Mouse (Mus musculus): ENCODE results near the gene Ap3d1. TPM values are rescaled to one million over a fixed set of nuclear protein-coding genes. Genes with fewer than 3 reads are reported as not detected.
A peak's percentile ranks its signal among the peaks of the same experiment; 100 is the strongest.

Ap3d1 gene
- polyA plus RNA-seq (2012; rRNA removed): 155 and 176 TPM in 2 replicates

GRCm38 (mm10) chr10:80742180-80742978 is at the start of gene Ap3d1:
TSS of gene Ap3d1 (minus strand) at chr10:80742264.
- TF ChIP-seq CTCF (IDR thresholded peaks at IDR 0.05; ENCODE audit: borderline replicate concordance, extremely low read depth, insufficient read depth, insufficient read length) (no peak), POLR2A (IDR thresholded peaks at IDR 0.05; ENCODE audit: borderline replicate concordance, extremely low read depth, insufficient read depth, insufficient read length, poor library complexity, severe bottlenecking) (peak; percentile 74; the same call in 1 of the 2 replicates)
- DNase-seq (ENCODE audit: low read depth): peak; percentile 100

GRCm38 (mm10) chr10:80791476-80792174 is 49.6 kb upstream of the Ap3d1 start:
- TF ChIP-seq POLR2A (IDR thresholded peaks at IDR 0.05; ENCODE audit: borderline replicate concordance, extremely low read depth, insufficient read depth, insufficient read length, poor library complexity, severe bottlenecking): no peak
- TF ChIP-seq CTCF (IDR thresholded peaks at IDR 0.05; ENCODE audit: borderline replicate concordance, extremely low read depth, insufficient read depth, insufficient read length): no peak
- DNase-seq (ENCODE audit: low read depth): no peak

DNA sequence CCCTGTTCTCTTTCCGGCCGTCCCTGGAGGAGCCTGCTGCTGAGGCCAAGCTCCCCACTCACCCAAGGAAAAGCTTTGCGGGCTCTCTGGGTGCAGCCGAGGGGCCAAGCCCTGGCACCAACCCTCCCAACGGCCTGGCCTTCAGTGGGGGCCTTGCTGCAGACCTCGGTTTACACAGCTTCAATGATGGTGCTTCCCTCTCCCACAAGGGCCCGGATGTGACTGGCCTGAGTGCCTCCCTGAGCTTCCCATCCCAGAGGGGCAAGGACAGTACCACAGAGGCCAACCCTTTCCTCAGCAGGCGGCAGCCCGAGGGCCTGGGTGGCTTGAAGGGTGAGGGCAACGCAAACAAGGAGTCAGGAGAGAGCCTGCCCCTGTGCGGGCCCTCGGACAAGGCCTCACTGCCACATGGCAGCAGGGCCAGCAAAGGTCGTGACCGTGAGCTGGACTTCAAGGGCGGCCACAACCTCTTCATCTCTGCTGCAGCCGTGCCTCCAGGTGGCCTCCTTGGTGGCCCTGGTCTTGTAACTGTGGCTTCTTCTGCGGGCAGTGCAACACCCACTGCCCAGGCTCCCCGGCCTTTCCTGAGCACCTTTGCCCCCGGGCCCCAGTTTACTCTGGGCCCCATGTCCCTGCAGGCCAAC is 48.8 kb upstream of the Ap3d1 start:
- TF ChIP-seq POLR2A (IDR thresholded peaks at IDR 0.05; ENCODE audit: borderline replicate concordance, extremely low read depth, insufficient read depth, insufficient read length, poor library complexity, severe bottlenecking): no peak
- no peak for TF ChIP-seq CTCF (IDR thresholded peaks at IDR 0.05; ENCODE audit: borderline replicate concordance, extremely low read depth, insufficient read depth, insufficient read length)
- DNase-seq (ENCODE audit: low read depth): no peak

DNA sequence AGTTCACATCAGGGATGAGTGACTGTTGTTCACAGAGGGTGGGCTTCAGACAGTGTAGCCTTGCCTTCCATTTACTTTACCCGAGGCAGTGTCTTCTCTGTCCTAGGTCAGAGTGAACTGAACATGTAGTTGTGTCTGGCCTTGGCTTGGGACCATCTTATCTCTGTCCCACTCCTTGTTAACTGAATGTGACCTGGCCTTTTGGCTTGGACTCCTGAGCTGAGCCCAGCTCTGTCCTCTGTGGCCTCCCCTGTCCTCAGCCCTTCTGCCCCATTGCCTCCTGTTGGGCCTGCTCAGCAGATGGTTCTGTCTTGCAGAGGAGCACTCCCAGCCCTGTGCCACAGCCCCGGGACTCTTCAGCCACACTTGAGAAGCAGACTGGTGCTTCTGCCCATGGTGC is 45.5 kb upstream of the Ap3d1 start:
- DNase-seq (ENCODE audit: low read depth): no peak
- TF ChIP-seq CTCF (IDR thresholded peaks at IDR 0.05; ENCODE audit: borderline replicate concordance, extremely low read depth, insufficient read depth, insufficient read length): no peak
- no peak for TF ChIP-seq POLR2A (IDR thresholded peaks at IDR 0.05; ENCODE audit: borderline replicate concordance, extremely low read depth, insufficient read depth, insufficient read length, poor library complexity, severe bottlenecking)

- TF ChIP-seq CTCF (IDR thresholded peaks at IDR 0.05; ENCODE audit: borderline replicate concordance, extremely low read depth, insufficient read depth, insufficient read length): no peak
- TF ChIP-seq POLR2A (IDR thresholded peaks at IDR 0.05; ENCODE audit: borderline replicate concordance, extremely low read depth, insufficient read depth, insufficient read length, poor library complexity, severe bottlenecking): no peak
- DNase-seq (ENCODE audit: low read depth): no peak
Observed at GRCm38 (mm10) chr10:80785963-80786362, 43.9 kb upstream of the Ap3d1 start.

DNA sequence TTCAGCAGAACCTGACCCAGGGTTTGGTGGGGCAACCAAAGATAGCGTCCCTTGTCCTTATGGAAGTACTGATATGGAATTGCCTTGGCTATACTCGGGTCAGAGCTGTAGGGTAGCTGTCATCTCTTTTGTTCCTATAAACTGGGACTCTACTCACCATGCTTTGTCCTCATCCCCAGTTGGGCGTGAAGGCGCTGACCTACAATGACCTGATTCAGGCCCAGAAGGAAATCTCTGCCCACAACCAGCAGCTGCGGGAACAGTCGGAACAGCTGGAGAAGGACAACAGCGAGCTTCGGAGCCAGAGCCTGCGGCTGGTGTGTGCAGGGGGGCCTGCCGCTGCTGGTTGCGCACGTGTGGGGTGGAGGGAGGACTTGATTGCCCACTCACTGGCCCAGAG is 42.8 kb upstream of the Ap3d1 start:
- TF ChIP-seq POLR2A (IDR thresholded peaks at IDR 0.05; ENCODE audit: borderline replicate concordance, extremely low read depth, insufficient read depth, insufficient read length, poor library complexity, severe bottlenecking) (no peak), CTCF (IDR thresholded peaks at IDR 0.05; ENCODE audit: borderline replicate concordance, extremely low read depth, insufficient read depth, insufficient read length) (no peak)

DNA sequence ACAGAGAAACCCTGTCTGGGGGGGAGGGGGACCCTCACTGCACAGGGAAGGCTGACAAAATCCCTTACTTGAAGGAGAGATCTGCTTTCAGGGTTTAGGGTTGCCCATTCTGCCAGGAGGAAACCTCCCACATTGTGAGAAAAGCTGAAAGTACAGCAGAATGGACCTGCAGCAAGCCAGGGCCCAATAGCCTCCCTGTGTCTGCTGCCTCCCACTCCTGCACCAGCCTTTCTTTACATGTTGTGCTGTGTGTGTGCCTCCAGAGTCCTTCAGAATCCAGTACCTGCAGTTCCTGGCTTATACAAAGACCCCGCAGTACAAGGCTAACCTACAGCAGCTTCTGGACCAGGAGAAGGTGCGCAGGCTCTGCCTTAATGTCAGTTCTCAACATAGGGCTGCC is 42.2 kb upstream of the Ap3d1 start:
- TF ChIP-seq POLR2A (IDR thresholded peaks at IDR 0.05; ENCODE audit: borderline replicate concordance, extremely low read depth, insufficient read depth, insufficient read length, poor library complexity, severe bottlenecking): no peak
- no peak for TF ChIP-seq CTCF (IDR thresholded peaks at IDR 0.05; ENCODE audit: borderline replicate concordance, extremely low read depth, insufficient read depth, insufficient read length)
- DNase-seq (ENCODE audit: low read depth): no peak

More for the DNA sequence above, 42.8 kb upstream of the Ap3d1 start:
- DNase-seq (ENCODE audit: low read depth): no peak

DNA sequence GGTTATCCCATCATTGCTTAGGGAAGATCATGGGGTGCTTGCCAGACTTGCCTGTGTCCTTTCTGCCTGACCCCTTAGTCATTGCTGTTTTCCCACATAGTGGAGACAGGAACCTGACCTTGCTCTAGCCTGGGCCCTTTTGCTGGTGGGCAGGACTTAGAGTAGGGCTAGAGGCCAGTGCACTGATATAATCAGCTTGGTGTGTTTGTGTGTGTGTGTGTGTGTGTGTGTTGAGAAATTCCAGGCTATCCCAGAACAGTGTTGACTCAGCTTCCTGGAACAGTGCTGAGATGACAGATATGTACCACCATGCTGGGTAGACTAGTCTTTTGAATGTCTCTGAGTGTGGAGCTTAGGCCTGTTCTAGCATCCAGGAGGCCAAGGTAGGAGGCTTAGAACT is 37.5 kb upstream of the Ap3d1 start:
- no peak for DNase-seq (ENCODE audit: low read depth)
- TF ChIP-seq POLR2A (IDR thresholded peaks at IDR 0.05; ENCODE audit: borderline replicate concordance, extremely low read depth, insufficient read depth, insufficient read length, poor library complexity, severe bottlenecking): no peak
- TF ChIP-seq CTCF (IDR thresholded peaks at IDR 0.05; ENCODE audit: borderline replicate concordance, extremely low read depth, insufficient read depth, insufficient read length): no peak

DNA sequence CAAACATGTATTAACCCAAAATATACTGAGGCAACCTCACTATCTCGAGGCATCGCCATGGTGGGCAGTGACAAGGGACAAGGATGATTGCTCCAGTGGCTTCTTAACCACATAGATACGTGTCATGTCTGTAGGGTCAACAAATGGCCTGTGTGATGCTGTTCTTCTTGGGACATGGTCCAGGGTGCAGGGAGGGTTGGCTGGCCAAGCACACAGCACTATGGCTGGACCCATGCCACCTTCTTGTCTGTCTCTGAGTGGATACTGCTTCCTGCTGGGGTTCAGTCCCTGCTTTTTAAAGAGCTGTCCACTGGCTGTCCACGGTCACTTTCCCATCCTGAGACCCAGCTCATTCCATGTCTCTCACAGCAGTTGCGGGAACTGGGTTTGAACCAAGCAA is 35.1 kb upstream of the Ap3d1 start:
- DNase-seq (ENCODE audit: low read depth): no peak
- no peak for TF ChIP-seq POLR2A (IDR thresholded peaks at IDR 0.05; ENCODE audit: borderline replicate concordance, extremely low read depth, insufficient read depth, insufficient read length, poor library complexity, severe bottlenecking)
- TF ChIP-seq CTCF (IDR thresholded peaks at IDR 0.05; ENCODE audit: borderline replicate concordance, extremely low read depth, insufficient read depth, insufficient read length): no peak

GRCm38 (mm10) chr10:80776358-80776869 is 34.4 kb upstream of the Ap3d1 start:
- no peak for TF ChIP-seq POLR2A (IDR thresholded peaks at IDR 0.05; ENCODE audit: borderline replicate concordance, extremely low read depth, insufficient read depth, insufficient read length, poor library complexity, severe bottlenecking)
- no peak for DNase-seq (ENCODE audit: low read depth)

- DNase-seq (ENCODE audit: low read depth): no peak
- no peak for TF ChIP-seq CTCF (IDR thresholded peaks at IDR 0.05; ENCODE audit: borderline replicate concordance, extremely low read depth, insufficient read depth, insufficient read length)
- no peak for TF ChIP-seq POLR2A (IDR thresholded peaks at IDR 0.05; ENCODE audit: borderline replicate concordance, extremely low read depth, insufficient read depth, insufficient read length, poor library complexity, severe bottlenecking)
Observed at GRCm38 (mm10) chr10:80775731-80776130, 33.7 kb upstream of the Ap3d1 start.
